Mouse (Mus musculus) neural tube, embryonic 14.5 days (tissue): Measurements from ENCODE around the gene Shd. TPM values are rescaled to one million over a fixed set of nuclear protein-coding genes. Genes with fewer than 3 reads are reported as not detected.
A peak's percentile ranks its signal among the peaks of the same experiment; 100 is the strongest.

Source experiments
- ATAC-seq: fragments of 200-750 bp; cut with Nextera tagmentation; 2 replicates; pipeline ENCODE4 v1.8.0; 2017; ENCODE audit warnings: low read depth, mild to moderate bottlenecking, moderate TSS enrichment, moderate library complexity
- H3K27ac ChIP-seq: fragments of 300-500 bp; sonication (generic); 2 replicates; pipeline ENCODE4 v1.5.1; 2014; ENCODE audit warnings: low read depth, mild to moderate bottlenecking, control low read depth, low read length, moderate library complexity, mixed read lengths
- H3K27me3 ChIP-seq: fragments of 300-500 bp; sonication (generic); 2 replicates; pipeline ENCODE4 v1.6.1; 2014; ENCODE audit warnings: low read length; ENCODE audit not compliant: control insufficient read depth, insufficient read depth
- H3K36me3 ChIP-seq: fragments of 300-500 bp; sonication (generic); 2 replicates; pipeline ENCODE4 v1.6.1; 2014; ENCODE audit warnings: low read length, mixed read lengths; ENCODE audit not compliant: control insufficient read depth, insufficient read depth
- H3K4me1 ChIP-seq: fragments of 300-500 bp; sonication (generic); 2 replicates; pipeline ENCODE4 v1.6.1; 2014; ENCODE audit warnings: low read length; ENCODE audit not compliant: control insufficient read depth, insufficient read depth
- H3K4me2 ChIP-seq: fragments of 300-500 bp; sonication (generic); 2 replicates; pipeline ENCODE4 v1.6.1; 2014; ENCODE audit warnings: mild to moderate bottlenecking, low read depth, low read length, control low read depth
- H3K4me3 ChIP-seq: fragments of 300-500 bp; sonication (generic); 2 replicates; pipeline ENCODE4 v1.5.1; 2014; ENCODE audit warnings: low read depth, low read length, control low read depth, mixed read lengths
- H3K9ac ChIP-seq: fragments of 300-500 bp; sonication (generic); replicated peaks from 2 replicates; pipeline ENCODE4 v1.6.1; 2014; ENCODE audit warnings: low read depth, mild to moderate bottlenecking, control low read depth, low read length, mixed read lengths
- H3K9me3 ChIP-seq: fragments of 300-500 bp; sonication (generic); 2 replicates; pipeline ENCODE4 v1.6.1; 2016; ENCODE audit warnings: low read length; ENCODE audit not compliant: control insufficient read depth
- WGBS: fragments of 180-500 bp; shearing (Covaris S2); extraction: QIAGEN DNeasy Blood & Tissue Kit; methylation state at CpG from one replicate; pipeline ENCODE4 v1.1.7; 2014; 5-methylcytosine and 5-hydroxymethylcytosine counted together
- polyA plus RNA-seq: library from polyadenylated mRNA; unstranded; fragments of >200 nt; fragmentation: Nextera tagmentation; extraction: Ambion mirVana; gene quantifications from 2 replicates; pipeline ENCODE4 v1.2.1, GENCODE M21; 2014

Gene Shd
- polyA plus RNA-seq, 1 experiment from 2014 or later, result 218 TPM

- no peak overlapping the region for H3K4me2 ChIP-seq
- no peak overlapping the region for H3K4me3 ChIP-seq
- no peak for ATAC-seq
- WGBS, result 83% methylated on average over 9 of the region's 9 CpGs
- peaks cover 15% of the 10 kb centered on the region for H3K4me1 ChIP-seq
- H3K9ac ChIP-seq, result no peak overlapping the region
- H3K27ac ChIP-seq, result no peak overlapping the region
- H3K36me3 ChIP-seq, result peaks cover 6% of the 10 kb centered on the region; the same call in 1 of the 2 replicates
- no peaks in the 10 kb centered on the region for H3K27me3 ChIP-seq
- no peaks in the 10 kb centered on the region for H3K9me3 ChIP-seq
Observed at GRCm38 (mm10) chr17:55964996-55965395, 5.3 kb upstream of the Shd start.

DNA sequence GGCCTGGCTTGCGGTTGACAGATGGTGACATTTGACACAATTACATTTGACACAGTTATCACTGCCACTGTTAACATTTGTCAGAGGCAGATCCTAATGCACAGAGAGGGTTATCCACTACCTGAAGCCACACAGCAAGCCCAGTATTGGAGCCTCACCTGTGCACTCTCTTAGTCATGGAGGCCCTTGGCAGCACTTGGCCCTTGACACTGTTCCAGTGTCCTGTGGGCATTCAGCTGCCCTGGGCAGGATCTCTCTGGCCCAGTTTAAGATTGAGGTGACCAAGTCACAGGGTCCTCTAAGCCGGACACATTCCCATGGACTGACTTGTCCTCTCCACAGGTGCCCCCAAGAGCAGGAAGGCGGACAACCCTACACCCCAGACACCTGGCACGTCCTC is 3.1 kb upstream of the Shd start:
- Histone ChIP-seq H3K27ac (no peak overlapping the region), H3K4me2 (no peak overlapping the region), H3K9me3 (no peaks in the 10 kb centered on the region), H3K4me1 (peaks cover 20% of the 10 kb centered on the region), H3K9ac (no peak overlapping the region), H3K36me3 (peaks cover 1% of the 10 kb centered on the region; the same call in 1 of the 2 replicates), H3K27me3 (no peaks in the 10 kb centered on the region), H3K4me3 (no peak overlapping the region)
- WGBS, result 97% methylated on average over 4 of the region's 4 CpGs
- ATAC-seq, result no peak

DNA sequence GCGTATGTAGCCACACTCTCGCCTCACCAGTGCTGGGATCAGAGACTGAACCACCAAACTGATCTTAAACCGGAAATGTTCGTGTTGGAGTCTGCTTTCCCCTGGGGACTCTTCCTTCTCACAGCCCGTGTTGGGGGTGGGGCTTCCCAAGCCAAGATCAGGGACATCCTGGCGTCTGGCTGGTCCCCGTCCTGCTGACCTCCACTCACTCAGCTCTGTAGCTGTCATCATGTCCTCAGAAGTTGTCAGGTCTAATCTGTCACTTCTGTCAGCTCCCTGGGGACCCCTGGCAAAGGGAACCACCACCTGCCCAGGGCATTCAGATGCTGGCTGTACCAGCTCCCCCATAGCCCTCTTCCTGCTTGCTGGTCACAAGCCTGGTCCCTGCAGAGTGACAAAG is 2.1 kb upstream of the Shd start:
- no peak for ATAC-seq
- Histone ChIP-seq H3K9ac (no peak overlapping the region), H3K4me3 (no peak overlapping the region), H3K4me1 (peaks cover 20% of the 10 kb centered on the region), H3K27ac (no peak overlapping the region), H3K27me3 (no peaks in the 10 kb centered on the region), H3K9me3 (no peaks in the 10 kb centered on the region), H3K36me3 (peaks cover 6% of the 10 kb centered on the region), H3K4me2 (no peak overlapping the region)
- 40% methylated on average over 7 of the region's 7 CpGs for WGBS

DNA sequence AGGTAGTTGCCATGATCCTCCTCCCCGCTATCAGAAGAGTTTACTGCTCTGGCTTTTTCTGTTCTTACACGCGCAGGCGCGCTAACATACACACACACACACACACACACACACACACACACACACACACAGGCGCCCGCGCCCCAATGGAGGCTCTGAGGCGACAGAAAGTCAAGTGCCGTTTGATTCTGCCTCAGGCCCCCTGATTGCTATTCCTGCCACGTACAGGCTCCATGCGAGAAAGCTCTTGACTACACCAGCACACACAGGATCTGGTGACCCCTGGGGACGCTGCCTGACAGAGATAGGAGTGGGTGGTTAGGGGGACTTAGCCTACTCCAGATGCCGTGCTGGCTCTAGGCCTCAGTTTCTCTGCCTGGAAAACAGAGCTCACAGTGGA is 707 bp upstream of the Shd start:
- peak; percentile 72 for ATAC-seq
- peaks cover 13% of the 10 kb centered on the region for H3K36me3 ChIP-seq
- H3K27ac ChIP-seq, result peak overlapping the region; percentile 90
- no peaks in the 10 kb centered on the region for H3K27me3 ChIP-seq
- H3K9me3 ChIP-seq, result no peaks in the 10 kb centered on the region
- H3K4me1 ChIP-seq, result peaks cover 20% of the 10 kb centered on the region
- WGBS, result 7% methylated on average over 14 of the region's 14 CpGs
- peak overlapping the region; percentile 65; the same call in 1 of the 2 replicates for H3K4me3 ChIP-seq
- peak overlapping the region; percentile 59 for H3K4me2 ChIP-seq
- peak overlapping the region; percentile 96 for H3K9ac ChIP-seq

DNA sequence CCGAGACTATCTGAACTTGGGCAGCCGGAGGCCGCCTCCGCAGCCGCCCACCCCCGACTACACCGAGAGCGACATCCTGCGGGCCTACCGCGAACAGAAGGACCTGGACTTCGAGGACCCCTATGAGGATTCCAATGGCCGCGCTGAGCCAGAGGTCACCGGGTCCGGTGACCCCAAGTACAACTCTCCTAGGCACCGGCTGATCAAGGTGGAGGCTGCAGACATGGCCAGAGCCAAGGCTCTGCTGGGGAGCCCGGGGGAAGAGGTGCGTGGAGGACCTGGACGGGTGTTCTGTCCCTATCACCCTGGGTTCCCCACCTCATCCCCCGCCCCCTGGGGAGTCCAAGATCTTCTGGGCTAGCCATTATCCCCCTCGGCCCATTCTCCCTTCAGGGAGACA is 1.2 kb downstream of the Shd start:
- ATAC-seq, result no peak
- WGBS, result 26% methylated on average over 22 of the region's 22 CpGs
- H3K4me1 ChIP-seq, result peaks cover 20% of the 10 kb centered on the region

DNA sequence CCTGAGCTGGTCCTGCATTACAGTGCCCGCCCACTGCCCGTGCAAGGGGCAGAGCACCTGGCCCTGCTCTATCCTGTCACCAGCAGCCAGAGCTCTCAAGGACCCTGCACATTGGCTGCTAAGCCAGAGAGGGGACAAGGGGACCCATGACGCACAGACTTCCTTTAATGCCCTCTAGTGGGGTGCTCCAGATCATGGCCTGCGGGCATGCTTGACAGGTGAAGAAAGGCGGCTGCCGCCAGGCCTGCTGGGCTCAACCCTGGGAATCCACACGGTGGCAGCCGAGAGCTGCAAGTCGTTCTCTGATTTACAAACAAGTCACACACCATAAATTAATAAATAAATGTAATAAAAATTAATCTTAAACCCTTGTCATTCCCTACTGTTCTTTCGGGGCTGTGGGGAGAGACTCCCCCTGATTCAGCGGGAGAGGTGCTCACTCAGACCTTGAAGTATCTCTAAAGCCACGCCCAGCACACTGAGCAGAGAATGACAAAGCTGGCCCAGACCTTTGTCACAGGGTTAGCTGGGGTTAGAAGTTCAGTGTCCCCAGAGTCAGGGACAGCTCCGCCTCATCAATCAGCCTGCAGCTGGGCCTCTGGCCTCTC is 6.1 kb downstream of the Shd start:
- ATAC-seq, result peak; percentile 74
- Histone ChIP-seq H3K4me3 (no peak overlapping the region), H3K27ac (0 out of 2 replicates have a peak overlapping the region, but pooled peaks have one; percentile 34), H3K27me3 (no peaks in the 10 kb centered on the region), H3K9me3 (no peaks in the 10 kb centered on the region), H3K4me1 (peaks cover 9% of the 10 kb centered on the region; the same call in 1 of the 2 replicates), H3K4me2 (no peak overlapping the region; the same call in 1 of the 2 replicates), H3K9ac (no peak overlapping the region), H3K36me3 (peaks cover 13% of the 10 kb centered on the region)
- WGBS, result 14% methylated on average over 13 of the region's 13 CpGs

More for the DNA sequence above, 1.2 kb downstream of the Shd start:
- Histone ChIP-seq H3K9ac (peak overlapping the region; percentile 96), H3K27me3 (no peaks in the 10 kb centered on the region), H3K4me3 (peak overlapping the region; percentile 65), H3K36me3 (peaks cover 13% of the 10 kb centered on the region), H3K27ac (no peak overlapping the region; the same call in 1 of the 2 replicates), H3K9me3 (no peaks in the 10 kb centered on the region), H3K4me2 (peak overlapping the region; percentile 59)

DNA sequence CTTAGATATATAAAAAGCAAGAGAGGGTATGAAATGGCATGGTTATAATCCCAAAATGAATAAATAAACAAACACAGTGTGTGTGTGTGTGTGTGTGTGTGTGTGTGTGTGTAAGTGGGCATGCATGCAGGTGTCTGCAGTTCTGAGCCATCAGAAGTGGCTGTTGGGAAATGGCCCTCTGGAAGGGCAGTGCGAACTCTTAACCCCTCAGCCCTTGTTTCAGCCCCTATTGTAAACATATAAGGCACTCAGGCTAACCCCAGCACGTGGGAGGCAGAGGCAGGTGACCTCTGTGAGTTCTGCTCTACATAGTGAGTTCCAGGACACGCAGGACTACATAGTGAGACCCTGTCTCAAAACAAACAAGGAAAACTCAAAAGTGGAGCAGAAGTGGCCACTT is 7.0 kb downstream of the Shd start:
- Histone ChIP-seq H3K4me3 (no peak overlapping the region), H3K4me1 (0 out of 2 replicates have a peak, but pooled peaks cover 4% of the 10 kb centered on the region), H3K9ac (no peak overlapping the region), H3K27ac (no peak overlapping the region), H3K36me3 (peaks cover 13% of the 10 kb centered on the region), H3K27me3 (no peaks in the 10 kb centered on the region), H3K4me2 (no peak overlapping the region), H3K9me3 (no peaks in the 10 kb centered on the region)
- ATAC-seq, result no peak
- WGBS, result 53% methylated on average over 3 of the region's 3 CpGs

DNA sequence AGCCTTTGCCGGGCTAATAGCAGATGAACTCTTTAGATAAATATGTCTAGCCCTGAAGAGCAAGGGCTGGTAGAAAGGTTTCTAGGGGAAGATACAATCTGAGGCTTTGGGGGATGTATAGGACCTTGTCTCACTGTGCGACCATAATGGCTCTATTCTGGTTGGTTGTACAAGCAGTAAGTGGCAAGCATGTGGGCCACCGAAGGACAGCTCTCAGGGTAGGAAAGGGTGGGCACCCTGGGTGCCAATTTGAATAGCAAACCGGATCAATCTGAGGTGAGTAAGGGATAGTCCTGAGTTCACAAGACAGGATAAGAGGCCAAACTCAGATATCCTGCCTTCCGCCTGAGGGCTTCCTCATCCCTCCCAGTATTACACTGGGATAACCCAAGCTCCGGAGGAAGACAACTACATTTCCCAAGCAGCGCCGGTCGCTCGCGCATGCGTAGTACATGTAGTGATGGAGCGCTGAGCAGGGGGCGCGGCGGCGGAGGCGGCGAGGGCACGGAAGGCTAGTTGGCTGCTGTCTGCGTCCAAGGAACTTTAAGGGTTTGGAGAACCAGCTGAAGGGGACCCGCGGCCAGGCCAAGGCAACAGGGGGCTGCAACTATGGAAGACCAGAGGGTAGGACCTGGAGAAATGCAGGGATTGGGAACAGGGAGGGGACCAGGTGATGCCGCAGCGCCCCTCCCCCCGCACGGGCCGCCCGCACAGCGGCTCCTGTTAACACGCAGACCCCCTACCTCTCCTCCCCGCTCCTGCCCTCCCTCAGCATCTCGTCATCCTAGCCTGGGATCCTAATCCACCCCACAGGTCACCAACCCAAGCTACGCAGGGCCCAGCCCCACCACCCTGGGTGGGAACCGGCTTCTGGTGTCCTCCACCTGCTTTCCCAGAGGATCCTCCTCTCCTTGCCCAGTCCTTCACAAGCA is 16.0 kb downstream of the Shd start, which contains the start of gene Fsd1:
Fsd1 (plus strand) TSS at position 480 of the 932 bp plus-strand sequence.
- WGBS, result 13% methylated on average over 26 of the region's 35 CpGs
- peak within 1 kb of the TSS; percentile 74 for H3K4me3 ChIP-seq
- H3K9ac ChIP-seq, result peak within 1 kb of the TSS; percentile 70
- 0 out of 2 replicates have a peak, but pooled peaks cover 4% of the 10 kb centered on the region for H3K36me3 ChIP-seq
- peak within 1 kb of the TSS; percentile 55 for H3K27ac ChIP-seq
- H3K4me2 ChIP-seq, result peak within 1 kb of the TSS; percentile 48
- no peaks in the 10 kb centered on the region for H3K9me3 ChIP-seq
- H3K27me3 ChIP-seq, result no peaks in the 10 kb centered on the region
- peak; percentile 85 for ATAC-seq
- peaks cover 4% of the 10 kb centered on the region; the same call in 1 of the 2 replicates for H3K4me1 ChIP-seq
